Mouse (Mus musculus) neural tube, embryonic 11.5 days (tissue): ENCODE data around the gene Fgf12. TPM values are rescaled to one million over a fixed set of nuclear protein-coding genes. Genes with fewer than 3 reads are reported as not detected.
A peak's percentile ranks its signal among the peaks of the same experiment; 100 is the strongest.

ENCODE experiments used
- ATAC-seq: fragments of 200-750 bp; cut with Nextera tagmentation; 2 replicates; pipeline ENCODE4 v1.8.0; 2017; ENCODE audit warnings: moderate number of reproducible peaks, mild to moderate bottlenecking, moderate TSS enrichment, moderate library complexity; ENCODE audit not compliant: insufficient read depth, low FRiP score, low TSS enrichment
- DNase-seq: peaks from one replicate; pipeline ENCODE4 v3.0.0-alpha.2; 2015; ENCODE audit warnings: low spot score
- H3K27ac ChIP-seq: fragments of 300-500 bp; sonication (generic); 2 replicates; pipeline ENCODE4 v1.5.1; 2014; ENCODE audit warnings: low read depth, mild to moderate bottlenecking, low read length
- H3K27me3 ChIP-seq: fragments of 300-500 bp; sonication (generic); 2 replicates; pipeline ENCODE4 v1.6.1; 2014; ENCODE audit warnings: mild to moderate bottlenecking, low read length, mixed read lengths; ENCODE audit not compliant: control insufficient read depth, insufficient read depth
- H3K36me3 ChIP-seq: fragments of 300-500 bp; sonication (generic); 2 replicates; pipeline ENCODE4 v1.6.1; 2014; ENCODE audit warnings: mild to moderate bottlenecking, low read length, moderate library complexity, mixed read lengths; ENCODE audit not compliant: control insufficient read depth, insufficient read depth
- H3K4me1 ChIP-seq: fragments of 300-500 bp; sonication (generic); 2 replicates; pipeline ENCODE4 v1.6.1; 2014; ENCODE audit warnings: low read length, mixed read lengths; ENCODE audit not compliant: control insufficient read depth, insufficient read depth
- H3K4me2 ChIP-seq: fragments of 300-500 bp; sonication (generic); 2 replicates; pipeline ENCODE4 v1.6.1; 2014; ENCODE audit warnings: low read depth, mild to moderate bottlenecking, moderate library complexity
- H3K4me3 ChIP-seq: fragments of 300-500 bp; sonication (generic); 2 replicates; pipeline ENCODE4 v1.5.1; 2014; ENCODE audit warnings: low read depth, low read length
- H3K9ac ChIP-seq: fragments of 300-500 bp; sonication (generic); 2 replicates; pipeline ENCODE4 v1.6.1; 2014; ENCODE audit warnings: mild to moderate bottlenecking, low read length
- H3K9me3 ChIP-seq: fragments of 300-500 bp; sonication (generic); 2 replicates; pipeline ENCODE4 v1.6.1; 2016; ENCODE audit warnings: low read length; ENCODE audit not compliant: control insufficient read depth
- WGBS: fragments of 180-500 bp; shearing (Covaris S2); extraction: QIAGEN DNeasy Blood & Tissue Kit; methylation state at CpG from one replicate; pipeline ENCODE4 v1.1.7; 2014; 5-methylcytosine and 5-hydroxymethylcytosine counted together
- polyA plus RNA-seq: library from polyadenylated mRNA; unstranded; fragments of >200 nt; fragmentation: Nextera tagmentation; extraction: Ambion mirVana; gene quantifications from 2 replicates; pipeline ENCODE4 v1.2.1, GENCODE M21; 2014

Gene Fgf12
- polyA plus RNA-seq, 1 experiment from 2014 or later = 7.8 TPM

DNA sequence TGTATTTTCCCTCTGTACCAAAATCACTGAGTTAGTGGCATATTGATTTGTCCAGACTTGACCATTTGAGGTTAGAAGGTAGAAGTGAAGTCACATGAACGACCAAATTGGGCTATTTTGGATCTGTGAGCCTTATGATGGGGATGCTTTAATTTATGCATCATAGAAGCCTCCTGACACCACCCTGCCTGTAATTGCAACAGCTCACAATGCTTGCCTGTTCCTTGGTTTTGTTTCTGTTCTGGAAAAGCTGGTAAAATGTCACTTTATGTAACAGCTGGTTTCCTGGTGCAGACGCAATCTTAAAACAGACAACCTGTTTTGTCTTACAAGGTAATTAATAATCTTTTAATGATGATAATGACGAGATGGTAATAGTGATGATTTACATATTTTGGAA is 213.4 kb downstream of the Fgf12 start:
- ATAC-seq = no peak
- 81% methylated on average over 3 of the region's 3 CpGs for WGBS

GRCm38 (mm10) chr16:28517596-28518524 is 235.0 kb downstream of the Fgf12 start:
- Histone ChIP-seq H3K4me2 (peak overlapping the region; percentile 33), H3K27me3 (no peaks in the 10 kb centered on the region), H3K36me3 (no peaks in the 10 kb centered on the region), H3K9ac (no peak overlapping the region), H3K4me3 (no peak overlapping the region), H3K4me1 (no peaks in the 10 kb centered on the region), H3K27ac (no peak overlapping the region), H3K9me3 (no peaks in the 10 kb centered on the region)
- 38% methylated on average over 21 of the region's 21 CpGs for WGBS
- ATAC-seq = peak; percentile 71
- peak; percentile 76 for DNase-seq

More for the DNA sequence above, 213.4 kb downstream of the Fgf12 start:
- Histone ChIP-seq H3K4me3 (no peak overlapping the region), H3K4me2 (no peak overlapping the region), H3K36me3 (no peaks in the 10 kb centered on the region), H3K27ac (no peak overlapping the region), H3K4me1 (no peaks in the 10 kb centered on the region), H3K27me3 (no peaks in the 10 kb centered on the region), H3K9ac (no peak overlapping the region), H3K9me3 (no peaks in the 10 kb centered on the region)
- no peak for DNase-seq

GRCm38 (mm10) chr16:28512446-28512845 is 240.4 kb downstream of the Fgf12 start:
- no peak for DNase-seq
- ATAC-seq = no peak
- H3K9ac ChIP-seq = no peak overlapping the region
- H3K27me3 ChIP-seq = no peaks in the 10 kb centered on the region
- no peak overlapping the region for H3K4me3 ChIP-seq
- no peaks in the 10 kb centered on the region for H3K4me1 ChIP-seq
- H3K27ac ChIP-seq = no peak overlapping the region
- H3K4me2 ChIP-seq = no peak overlapping the region
- WGBS = 77% methylated on average over 6 of the region's 6 CpGs
- H3K36me3 ChIP-seq = no peaks in the 10 kb centered on the region
- no peaks in the 10 kb centered on the region for H3K9me3 ChIP-seq

DNA sequence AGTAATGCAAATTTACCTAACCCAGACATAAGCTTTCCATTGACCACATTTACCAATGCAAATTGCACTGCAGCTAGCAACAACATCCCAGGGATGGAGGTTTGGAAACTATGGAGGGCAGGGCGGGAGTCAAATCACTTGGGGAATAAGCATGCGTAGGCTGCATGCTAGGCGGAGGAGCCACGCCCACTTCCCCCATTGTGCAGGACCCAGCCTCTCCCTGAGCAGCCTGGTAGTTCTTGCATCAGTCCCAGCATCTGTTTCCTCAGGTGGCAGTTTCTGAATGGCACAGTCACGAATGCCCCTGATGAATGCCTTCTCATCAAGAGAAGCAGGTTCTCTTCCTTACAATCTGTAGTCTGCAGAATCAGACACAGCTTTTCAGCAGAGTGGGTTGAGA is 241.5 kb downstream of the Fgf12 start:
- no peaks in the 10 kb centered on the region for H3K4me1 ChIP-seq
- WGBS = 33% methylated on average over 5 of the region's 5 CpGs
- H3K9ac ChIP-seq = no peak overlapping the region
- H3K4me3 ChIP-seq = no peak overlapping the region
- no peak overlapping the region for H3K27ac ChIP-seq
- no peaks in the 10 kb centered on the region for H3K27me3 ChIP-seq
- DNase-seq = no peak
- ATAC-seq = no peak
- no peaks in the 10 kb centered on the region for H3K9me3 ChIP-seq
- H3K4me2 ChIP-seq = no peak overlapping the region
- H3K36me3 ChIP-seq = no peaks in the 10 kb centered on the region

GRCm38 (mm10) chr16:28497971-28498607 is 254.8 kb downstream of the Fgf12 start:
- H3K4me2 ChIP-seq = no peak overlapping the region
- no peak overlapping the region for H3K9ac ChIP-seq
- H3K4me3 ChIP-seq = no peak overlapping the region
- H3K27me3 ChIP-seq = no peaks in the 10 kb centered on the region
- no peaks in the 10 kb centered on the region for H3K9me3 ChIP-seq
- no peak for DNase-seq
- WGBS = 88% methylated on average over 12 of the region's 12 CpGs
- ATAC-seq = no peak
- no peak overlapping the region for H3K27ac ChIP-seq
- H3K4me1 ChIP-seq = no peaks in the 10 kb centered on the region
- no peaks in the 10 kb centered on the region for H3K36me3 ChIP-seq

GRCm38 (mm10) chr16:28491711-28492110 is 261.2 kb downstream of the Fgf12 start:
- ATAC-seq (no peak), DNase-seq (no peak)
- no peaks in the 10 kb centered on the region for H3K27me3 ChIP-seq
- H3K9ac ChIP-seq = no peak overlapping the region
- 27% methylated on average over 6 of the region's 6 CpGs for WGBS
- H3K27ac ChIP-seq = no peak overlapping the region
- no peak overlapping the region for H3K4me2 ChIP-seq
- H3K36me3 ChIP-seq = no peaks in the 10 kb centered on the region
- no peaks in the 10 kb centered on the region for H3K9me3 ChIP-seq
- no peak overlapping the region for H3K4me3 ChIP-seq
- no peaks in the 10 kb centered on the region for H3K4me1 ChIP-seq

DNA sequence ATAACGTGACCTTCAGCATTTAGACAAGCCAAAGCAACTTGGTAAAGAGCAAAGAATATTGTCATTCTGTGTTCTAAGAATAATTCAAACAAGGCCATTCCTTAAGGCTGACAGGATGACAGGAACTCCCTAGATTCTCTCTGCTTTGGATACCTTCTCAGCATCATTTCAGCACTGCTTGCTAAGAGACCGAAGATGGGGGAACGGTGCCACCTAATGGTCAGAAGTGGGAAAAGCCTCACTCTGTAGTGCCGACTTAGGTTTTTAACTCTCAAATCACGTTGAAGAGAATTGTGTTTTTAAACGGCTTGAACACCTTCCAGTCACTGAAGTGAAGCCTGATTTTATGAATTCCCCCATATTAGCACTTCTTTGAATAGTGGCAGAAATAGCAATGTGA is 262.4 kb downstream of the Fgf12 start:
- Histone ChIP-seq H3K27me3 (no peaks in the 10 kb centered on the region), H3K27ac (no peak overlapping the region), H3K4me3 (no peak overlapping the region), H3K36me3 (no peaks in the 10 kb centered on the region), H3K9me3 (no peaks in the 10 kb centered on the region), H3K4me1 (no peaks in the 10 kb centered on the region), H3K9ac (no peak overlapping the region), H3K4me2 (no peak overlapping the region)
- 11% methylated on average over 6 of the region's 6 CpGs for WGBS
- ATAC-seq = peak; percentile 83; the same call in 1 of the 2 replicates
- peak; percentile 83 for DNase-seq

GRCm38 (mm10) chr16:28484920-28485319 is 267.9 kb downstream of the Fgf12 start:
- no peaks in the 10 kb centered on the region for H3K4me1 ChIP-seq
- H3K27ac ChIP-seq = no peak overlapping the region
- H3K4me2 ChIP-seq = no peak overlapping the region
- H3K4me3 ChIP-seq = no peak overlapping the region
- no peaks in the 10 kb centered on the region for H3K27me3 ChIP-seq
- H3K36me3 ChIP-seq = no peaks in the 10 kb centered on the region
- DNase-seq = no peak
- no peak overlapping the region for H3K9ac ChIP-seq
- no peak for ATAC-seq
- H3K9me3 ChIP-seq = no peaks in the 10 kb centered on the region
- 84% methylated on average over 3 of the region's 3 CpGs for WGBS

DNA sequence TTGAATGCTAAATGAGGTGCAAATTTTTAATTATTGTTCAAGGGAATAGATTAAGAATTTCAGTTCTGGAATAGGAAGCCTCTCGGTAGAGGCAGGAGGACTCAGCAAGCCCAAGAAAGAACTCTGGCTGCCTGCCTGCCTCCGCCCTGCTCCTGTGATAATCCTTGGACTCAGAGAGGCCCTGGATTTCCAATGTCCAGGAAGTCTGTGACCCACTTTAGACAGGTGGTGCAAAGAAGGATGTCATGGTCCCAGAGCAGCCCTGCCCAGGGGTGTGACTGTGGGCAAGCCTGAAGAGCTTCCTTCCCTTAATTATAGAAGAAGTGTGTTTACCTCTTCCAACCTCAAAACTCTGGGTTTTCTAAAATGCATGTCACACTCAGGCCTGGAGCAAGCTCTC is 273.8 kb downstream of the Fgf12 start:
- Histone ChIP-seq H3K4me1 (no peaks in the 10 kb centered on the region), H3K36me3 (no peaks in the 10 kb centered on the region), H3K27me3 (no peaks in the 10 kb centered on the region), H3K4me3 (no peak overlapping the region), H3K4me2 (no peak overlapping the region), H3K9ac (no peak overlapping the region), H3K9me3 (no peaks in the 10 kb centered on the region), H3K27ac (no peak overlapping the region)
- 100% methylated on average over 2 of the region's 2 CpGs for whole genome bisulfite sequencing
- ATAC-seq = no peak
- no peak for DNase-seq
